Mouse (Mus musculus) testis, adult 2 months (tissue): ENCODE data around the gene Gkn3.
A peak's percentile ranks its signal among the peaks of the same experiment; 100 is the strongest.

ENCODE experiments used
- CTCF ChIP-seq: fragments of 200-500 bp; IDR thresholded peaks from 2 replicates; pipeline ENCODE4 v1.5.1; 2012; ENCODE audit warnings: low read depth, mild to moderate bottlenecking, inconsistent platforms, low read length, moderate library complexity; ENCODE audit not compliant: control insufficient read depth, insufficient read depth, insufficient replicate concordance
- POLR2A ChIP-seq: fragments of 200-500 bp; IDR thresholded peaks from 2 replicates; pipeline ENCODE4 v1.6.1; 2012; ENCODE audit warnings: low read depth, mild to moderate bottlenecking, inconsistent platforms, low read length, moderate library complexity; ENCODE audit not compliant: control insufficient read depth

- TF ChIP-seq CTCF (peak; percentile 40; the same call in 1 of the 2 replicates), POLR2A (no peak)
These were observed 2.5 kb downstream of the Gkn3 start for GRCm38 (mm10) chr6:87386203-87386602.
